Mouse (Mus musculus): ENCODE data around the gene Dock4.

DNA sequence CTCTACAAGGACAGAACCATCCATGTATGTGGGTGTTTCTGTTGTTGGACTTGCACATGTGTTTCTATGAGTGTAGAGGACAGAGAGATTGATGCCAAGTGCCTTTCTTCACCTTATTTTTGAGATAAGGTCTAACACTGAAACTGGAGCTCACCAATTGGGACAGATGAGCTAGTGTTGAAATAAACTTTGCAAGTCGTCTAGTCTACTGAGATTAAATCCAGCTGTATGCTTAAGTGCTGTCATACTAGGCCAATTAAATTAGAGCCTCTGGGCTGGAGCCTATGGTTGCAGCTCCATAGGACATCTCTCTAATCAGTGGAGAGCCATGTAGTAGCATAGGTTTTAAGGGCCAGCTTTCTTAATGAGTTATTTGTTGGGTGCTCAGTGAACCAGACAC is 124.5 kb downstream of the Dock4 start:
- TF ChIP-seq POLR2A (IDR thresholded peaks at IDR 0.05; ENCODE audit: control insufficient read depth, extremely low read depth, insufficient read depth, low read length, poor library complexity): no peak
- TF ChIP-seq CTCF (IDR thresholded peaks at IDR 0.05; ENCODE audit: borderline replicate concordance, control insufficient read depth, extremely low read depth, insufficient read depth, low read length, poor library complexity): no peak
